Mouse (Mus musculus) embryonic facial prominence, embryonic 15.5 days (tissue): Measurements from ENCODE around the gene Cmip. TPM values are rescaled to one million over a fixed set of nuclear protein-coding genes. Genes with fewer than 3 reads are reported as not detected.

Source experiments
- ATAC-seq: fragments of 200-750 bp; cut with Nextera tagmentation; 2 replicates; pipeline ENCODE4 v1.8.0; 2017; ENCODE audit warnings: low read depth, moderate TSS enrichment; ENCODE audit not compliant: insufficient number of reproducible peaks, low FRiP score, low TSS enrichment
- H3K27ac ChIP-seq: fragments of 300-500 bp; sonication (generic); replicated peaks from 2 replicates; pipeline ENCODE4 v1.5.1; 2015; ENCODE audit warnings: mild to moderate bottlenecking, inconsistent platforms
- H3K27me3 ChIP-seq: fragments of 300-500 bp; sonication (generic); 2 replicates; pipeline ENCODE4 v1.6.1; 2015; ENCODE audit warnings: inconsistent platforms
- H3K36me3 ChIP-seq: fragments of 300-500 bp; sonication (generic); 2 replicates; pipeline ENCODE4 v1.6.1; 2015; ENCODE audit warnings: mild to moderate bottlenecking, inconsistent platforms
- H3K4me1 ChIP-seq: fragments of 300-500 bp; sonication (generic); 2 replicates; pipeline ENCODE4 v1.6.1; 2015; ENCODE audit warnings: inconsistent platforms
- H3K4me2 ChIP-seq: fragments of 300-500 bp; sonication (generic); replicated peaks from 2 replicates; pipeline ENCODE4 v1.6.1; 2015; ENCODE audit warnings: mild to moderate bottlenecking, inconsistent platforms
- H3K4me3 ChIP-seq: fragments of 300-500 bp; sonication (generic); replicated peaks from 2 replicates; pipeline ENCODE4 v1.5.1; 2015; ENCODE audit warnings: mild to moderate bottlenecking, inconsistent platforms
- H3K9ac ChIP-seq: fragments of 300-500 bp; sonication (generic); 2 replicates; pipeline ENCODE4 v1.6.1; 2015; ENCODE audit warnings: inconsistent platforms
- H3K9me3 ChIP-seq: fragments of 300-500 bp; sonication (generic); replicated peaks from 2 replicates; pipeline ENCODE4 v1.6.1; 2016; ENCODE audit warnings: inconsistent platforms
- WGBS: fragments of 180-500 bp; shearing (Covaris S2); methylation state at CpG from one replicate; pipeline ENCODE4 v1.1.7; 2015; 5-methylcytosine and 5-hydroxymethylcytosine counted together
- polyA plus RNA-seq: library from polyadenylated mRNA; unstranded; fragments of >200 nt; fragmentation: Nextera tagmentation; extraction: Ambion mirVana; gene quantifications from 2 replicates; pipeline ENCODE4 v1.2.1, GENCODE M21; 2015

Cmip gene
- polyA plus RNA-seq, 1 experiment from 2014 or later, result 25.9 TPM

GRCm38 (mm10) chr8:117327385-117327837 lies 70.5 kb downstream of the Cmip start:
- WGBS, result 39% methylated on average over 7 of the region's 7 CpGs
- ATAC-seq, result peak; percentile 27; the same call in 1 of the 2 replicates
- 0 out of 2 replicates have a peak, but pooled peaks cover 4% of the 10 kb centered on the region for H3K36me3 ChIP-seq
- H3K4me2 ChIP-seq, result no peak overlapping the region
- peak overlapping the region; percentile 65 for H3K27ac ChIP-seq
- no peak overlapping the region for H3K9ac ChIP-seq
- no peaks in the 10 kb centered on the region for H3K9me3 ChIP-seq
- no peak overlapping the region for H3K4me3 ChIP-seq
- H3K4me1 ChIP-seq, result peaks cover 38% of the 10 kb centered on the region
- H3K27me3 ChIP-seq, result no peaks in the 10 kb centered on the region

DNA sequence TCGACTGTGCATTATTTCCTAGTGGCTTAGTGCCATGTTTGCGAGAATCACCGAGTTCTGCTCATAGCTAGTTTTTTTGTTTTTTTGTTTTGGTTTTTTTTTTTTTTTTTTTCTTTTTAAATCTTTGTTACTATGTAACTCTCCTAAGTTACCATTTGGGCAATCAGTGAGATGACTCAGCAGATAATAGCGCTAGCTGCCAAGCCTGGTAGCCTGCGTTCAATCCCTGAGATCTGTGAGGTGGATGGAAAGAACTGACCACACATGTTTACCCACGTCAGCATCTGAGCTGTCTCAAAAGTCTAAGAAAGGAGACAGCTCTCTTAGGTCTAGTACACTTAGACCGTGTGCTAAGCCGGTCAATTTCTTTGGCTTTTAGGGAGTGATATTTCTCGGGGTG lies 71.9 kb downstream of the Cmip start:
- 48% methylated on average over 9 of the region's 9 CpGs for WGBS
- H3K4me3 ChIP-seq, result no peak overlapping the region
- H3K4me1 ChIP-seq, result peaks cover 44% of the 10 kb centered on the region
- no peaks in the 10 kb centered on the region for H3K9me3 ChIP-seq
- H3K4me2 ChIP-seq, result no peak overlapping the region
- ATAC-seq, result no peak
- H3K27ac ChIP-seq, result peak overlapping the region; percentile 36
- no peak overlapping the region for H3K9ac ChIP-seq
- 0 out of 2 replicates have a peak, but pooled peaks cover 4% of the 10 kb centered on the region for H3K36me3 ChIP-seq
- no peaks in the 10 kb centered on the region for H3K27me3 ChIP-seq

DNA sequence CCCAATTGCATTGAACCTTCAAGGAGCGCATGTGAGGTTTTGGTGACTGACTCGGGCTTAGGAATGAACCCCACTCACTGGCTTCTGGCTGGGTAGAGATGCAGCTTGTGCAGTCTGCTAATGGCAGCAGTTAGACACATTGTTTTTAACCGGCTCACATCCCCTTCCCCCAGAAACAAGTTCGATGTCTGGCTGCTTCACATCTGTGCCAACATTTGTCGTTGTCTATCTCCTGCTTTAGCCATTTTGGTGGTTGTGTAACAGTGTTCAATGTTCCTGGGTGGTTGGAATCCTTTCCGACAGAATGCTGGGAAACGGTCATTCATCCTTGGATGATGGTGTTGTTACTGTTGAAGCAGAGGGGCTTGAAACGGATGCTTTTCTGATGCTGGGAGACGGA lies 72.3 kb downstream of the Cmip start:
- ATAC-seq, result no peak

DNA sequence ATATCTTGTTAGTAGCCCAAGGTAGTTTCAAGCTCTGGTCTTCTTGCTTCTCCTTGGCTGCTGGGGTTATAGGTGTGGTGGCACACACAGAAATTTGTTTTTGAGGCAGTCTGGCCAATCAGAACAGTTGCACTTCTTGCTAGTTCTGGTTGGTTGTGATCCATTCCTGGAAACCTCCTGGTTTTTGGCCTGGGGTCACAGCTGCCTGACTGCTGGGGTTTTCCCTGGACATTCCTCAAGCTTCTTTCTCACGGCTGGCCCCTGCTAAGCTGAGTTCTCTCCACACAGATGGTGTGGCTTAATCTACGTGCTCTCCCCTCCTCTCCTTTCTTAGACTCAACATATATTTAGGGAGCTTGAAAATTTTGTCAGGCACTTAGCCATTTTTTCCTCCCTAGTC lies 73.0 kb downstream of the Cmip start:
- ATAC-seq, result no peak
- 0 out of 2 replicates have a peak, but pooled peaks cover 2% of the 10 kb centered on the region for H3K36me3 ChIP-seq
- H3K27me3 ChIP-seq, result no peaks in the 10 kb centered on the region
- no peaks in the 10 kb centered on the region for H3K9me3 ChIP-seq
- no peak overlapping the region for H3K4me2 ChIP-seq
- H3K4me3 ChIP-seq, result no peak overlapping the region
- WGBS, result 23% methylated on average over 2 of the region's 2 CpGs
- H3K4me1 ChIP-seq, result peaks cover 55% of the 10 kb centered on the region
- H3K9ac ChIP-seq, result no peak overlapping the region
- H3K27ac ChIP-seq, result peak overlapping the region; percentile 36; the same call in 1 of the 2 replicates

More for the DNA sequence above, 72.3 kb downstream of the Cmip start:
- peaks cover 48% of the 10 kb centered on the region for H3K4me1 ChIP-seq
- H3K27ac ChIP-seq, result peak overlapping the region; percentile 36
- no peaks in the 10 kb centered on the region for H3K9me3 ChIP-seq
- H3K27me3 ChIP-seq, result no peaks in the 10 kb centered on the region
- WGBS, result 59% methylated on average over 9 of the region's 9 CpGs
- H3K4me2 ChIP-seq, result no peak overlapping the region
- H3K9ac ChIP-seq, result no peak overlapping the region
- H3K4me3 ChIP-seq, result no peak overlapping the region
- H3K36me3 ChIP-seq, result 0 out of 2 replicates have a peak, but pooled peaks cover 4% of the 10 kb centered on the region

DNA sequence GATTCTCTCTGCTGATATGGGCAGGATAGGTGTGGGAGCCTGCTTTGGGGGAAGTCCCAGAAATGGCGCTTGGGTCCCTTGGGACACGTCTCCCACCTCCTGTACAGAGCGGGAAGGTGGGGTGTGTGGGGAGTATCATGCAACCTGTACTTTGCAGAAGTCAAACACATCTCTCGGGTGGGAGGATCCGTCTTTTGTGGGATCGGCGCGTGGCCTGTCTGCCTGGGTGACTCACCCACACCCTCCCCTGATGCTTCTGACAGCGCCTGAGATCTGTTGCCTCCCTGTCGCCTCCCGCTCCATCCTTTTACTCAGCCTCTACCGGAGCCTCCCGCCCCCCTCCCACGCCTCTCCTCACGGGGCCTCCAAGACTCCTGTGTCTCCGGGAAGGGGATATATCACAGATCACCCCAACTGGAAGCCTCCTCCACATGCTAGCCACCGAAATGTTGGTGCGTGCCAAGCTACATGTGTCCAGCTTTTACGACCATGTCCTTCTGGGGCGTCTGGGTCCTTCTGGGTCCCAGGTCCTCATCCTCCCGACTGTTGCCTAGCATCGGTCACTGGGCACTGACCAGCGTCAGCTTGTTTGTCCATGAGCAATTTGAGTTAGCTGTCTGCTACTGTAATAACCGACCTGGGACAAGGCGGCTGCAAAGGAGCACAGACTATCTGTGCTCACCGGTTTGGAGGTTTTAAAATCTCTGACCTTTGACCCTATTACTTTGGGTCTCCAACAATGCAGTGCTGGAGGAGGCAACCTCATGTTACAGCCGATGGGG lies 75.6 kb downstream of the Cmip start:
- no peak; the same call in 1 of the 2 replicates for ATAC-seq
- Histone ChIP-seq H3K4me1 (peaks cover 56% of the 10 kb centered on the region), H3K36me3 (no peaks in the 10 kb centered on the region), H3K27ac (no peak overlapping the region), H3K4me2 (no peak overlapping the region), H3K27me3 (no peaks in the 10 kb centered on the region), H3K4me3 (no peak overlapping the region), H3K9ac (no peak overlapping the region), H3K9me3 (no peaks in the 10 kb centered on the region)
- WGBS, result 72% methylated on average over 27 of the region's 27 CpGs

DNA sequence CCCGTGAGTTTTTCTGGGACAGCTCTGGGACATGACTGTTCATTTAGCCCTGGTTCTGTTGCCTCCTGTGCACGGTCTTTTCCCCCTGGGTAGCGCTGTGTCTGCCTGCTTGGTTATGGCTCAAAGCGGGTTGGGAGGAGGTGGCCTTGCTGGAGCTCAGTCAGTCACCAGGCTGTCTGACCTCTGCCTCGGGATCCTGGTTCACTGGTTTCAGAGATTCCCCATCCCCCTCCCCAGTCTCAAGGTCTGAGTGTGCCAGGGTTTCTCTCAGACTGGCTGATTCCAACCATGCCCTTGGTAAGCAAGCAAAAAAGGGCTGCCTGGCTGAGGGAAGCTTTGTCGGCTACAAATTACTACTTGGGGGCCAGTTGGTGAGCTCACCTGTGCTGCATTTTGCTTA lies 76.8 kb downstream of the Cmip start:
- Histone ChIP-seq H3K27ac (no peak overlapping the region), H3K36me3 (no peaks in the 10 kb centered on the region), H3K9me3 (no peaks in the 10 kb centered on the region), H3K4me2 (no peak overlapping the region), H3K4me1 (peaks cover 56% of the 10 kb centered on the region), H3K4me3 (no peak overlapping the region), H3K27me3 (no peaks in the 10 kb centered on the region), H3K9ac (no peak overlapping the region)
- no peak for ATAC-seq
- WGBS, result 49% methylated on average over 6 of the region's 6 CpGs

DNA sequence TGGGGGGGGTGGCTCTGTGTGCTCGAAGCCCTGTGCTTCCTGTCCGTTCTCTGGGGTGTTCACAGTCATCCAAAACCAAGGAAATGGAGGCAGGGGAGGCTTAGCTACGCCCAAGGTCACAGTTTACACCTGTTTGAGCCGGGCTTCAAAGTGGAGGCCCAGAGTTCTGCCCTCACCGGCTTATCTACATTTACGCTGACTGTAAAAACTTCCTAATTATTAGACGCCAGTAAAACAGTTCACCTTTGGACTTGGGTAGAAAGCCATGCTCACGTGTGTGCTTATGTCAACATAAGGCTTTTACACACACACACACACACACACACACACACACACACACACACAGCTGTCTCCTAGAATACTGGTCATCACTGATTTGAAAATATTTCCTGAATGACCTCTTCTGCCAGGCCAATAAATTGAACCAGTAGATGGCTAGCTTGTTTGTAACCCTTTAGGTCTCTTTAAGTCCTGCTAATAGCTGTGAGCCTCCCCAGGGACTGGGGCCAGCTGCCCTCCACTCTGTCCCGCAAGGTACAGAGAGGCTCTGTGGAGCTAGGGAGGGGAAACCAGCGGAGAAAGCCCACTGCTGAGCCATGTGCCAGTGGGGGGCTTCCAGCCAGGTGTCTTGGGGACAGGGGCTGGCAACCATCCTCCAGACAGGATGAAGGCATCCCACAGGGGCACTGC lies 77.3 kb downstream of the Cmip start:
- Histone ChIP-seq H3K4me3 (no peak overlapping the region), H3K27me3 (no peaks in the 10 kb centered on the region), H3K9ac (no peak overlapping the region), H3K36me3 (no peaks in the 10 kb centered on the region), H3K9me3 (no peaks in the 10 kb centered on the region), H3K27ac (peak overlapping the region; percentile 63), H3K4me1 (peaks cover 58% of the 10 kb centered on the region), H3K4me2 (no peak overlapping the region)
- no peak for ATAC-seq
- 49% methylated on average over 10 of the region's 10 CpGs for WGBS

GRCm38 (mm10) chr8:117334748-117335393 lies 78.0 kb downstream of the Cmip start:
- Histone ChIP-seq H3K4me3 (no peak overlapping the region), H3K9me3 (no peaks in the 10 kb centered on the region), H3K9ac (no peak overlapping the region), H3K27ac (peak overlapping the region; percentile 63), H3K4me1 (peaks cover 59% of the 10 kb centered on the region), H3K4me2 (no peak overlapping the region), H3K36me3 (no peaks in the 10 kb centered on the region), H3K27me3 (no peaks in the 10 kb centered on the region)
- 20% methylated on average over 14 of the region's 14 CpGs for WGBS
- peak; percentile 52; the same call in 1 of the 2 replicates for ATAC-seq

GRCm38 (mm10) chr8:117335423-117335822 lies 78.6 kb downstream of the Cmip start:
- H3K4me3 ChIP-seq, result no peak overlapping the region
- no peaks in the 10 kb centered on the region for H3K27me3 ChIP-seq
- no peaks in the 10 kb centered on the region for H3K36me3 ChIP-seq
- H3K9ac ChIP-seq, result no peak overlapping the region
- H3K9me3 ChIP-seq, result no peaks in the 10 kb centered on the region
- WGBS, result 27% methylated on average over 8 of the region's 8 CpGs
- no peak for ATAC-seq
- no peak overlapping the region for H3K4me2 ChIP-seq
- peaks cover 63% of the 10 kb centered on the region for H3K4me1 ChIP-seq
- peak overlapping the region; percentile 39 for H3K27ac ChIP-seq

DNA sequence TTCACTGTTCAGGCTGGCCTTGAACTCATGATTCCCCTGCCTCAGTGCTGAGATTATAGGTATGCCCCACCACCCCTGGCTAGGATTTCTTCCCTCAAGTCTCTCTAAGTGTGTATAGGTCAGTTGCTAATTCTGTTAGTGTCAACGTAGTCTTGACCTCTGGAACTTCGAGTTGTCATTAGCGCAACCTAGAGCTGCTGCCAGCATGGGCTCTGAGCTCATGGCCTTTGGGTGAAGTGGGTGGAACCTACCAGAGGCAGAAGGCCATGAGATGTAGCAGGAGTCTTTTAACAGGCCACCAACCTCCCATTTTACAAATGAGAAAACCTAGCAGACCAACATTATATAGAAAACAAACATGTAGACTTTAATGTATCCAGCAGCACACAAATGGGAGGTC lies 80.3 kb downstream of the Cmip start:
- Histone ChIP-seq H3K27me3 (no peaks in the 10 kb centered on the region), H3K4me3 (no peak overlapping the region), H3K9me3 (no peaks in the 10 kb centered on the region), H3K27ac (no peak overlapping the region), H3K4me2 (no peak overlapping the region), H3K36me3 (no peaks in the 10 kb centered on the region), H3K9ac (no peak overlapping the region), H3K4me1 (peaks cover 61% of the 10 kb centered on the region)
- ATAC-seq, result no peak
- 78% methylated on average over 3 of the region's 3 CpGs for WGBS

DNA sequence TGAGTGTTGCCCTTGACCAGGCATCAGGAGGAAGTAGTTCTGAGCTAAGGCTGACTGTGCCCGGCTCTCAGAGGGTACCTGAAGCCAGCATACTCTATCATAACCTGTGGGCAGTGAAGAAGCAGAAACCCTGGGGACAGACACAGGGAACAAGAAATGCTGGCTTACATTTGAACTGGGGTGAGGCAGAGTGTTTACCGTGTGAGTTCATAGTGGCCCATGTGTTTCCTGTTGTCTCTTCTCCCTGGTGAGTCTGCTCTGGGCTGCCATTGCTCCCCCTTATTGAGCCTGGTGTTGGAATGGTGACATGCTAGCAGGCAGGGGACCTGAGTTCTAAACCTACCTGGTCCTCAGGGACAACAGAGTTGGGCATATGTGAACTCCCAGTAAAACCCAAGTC lies 81.8 kb downstream of the Cmip start:
- WGBS, result 48% methylated on average over 2 of the region's 2 CpGs
- H3K4me2 ChIP-seq, result no peak overlapping the region
- H3K4me1 ChIP-seq, result peaks cover 48% of the 10 kb centered on the region
- H3K27ac ChIP-seq, result no peak overlapping the region
- no peak overlapping the region for H3K9ac ChIP-seq
- H3K36me3 ChIP-seq, result no peaks in the 10 kb centered on the region
- H3K27me3 ChIP-seq, result no peaks in the 10 kb centered on the region
- no peaks in the 10 kb centered on the region for H3K9me3 ChIP-seq
- no peak overlapping the region for H3K4me3 ChIP-seq
- ATAC-seq, result no peak
